Mouse (Mus musculus): Measurements from ENCODE around the gene Mum1.
A peak's percentile ranks its signal among the peaks of the same experiment; 100 is the strongest.

Mum1 gene

GRCm38 (mm10) chr10:80250573-80250972 is 24.3 kb downstream of the Mum1 start:
- DNase-seq (ENCODE audit: low read depth, low spot score) = no peak

- DNase-seq (ENCODE audit: low read depth, low spot score) = no peak
Observed at GRCm38 (mm10) chr10:80252011-80252410, 25.8 kb downstream of the Mum1 start.

- no peak for DNase-seq (ENCODE audit: low read depth, low spot score)
Observed at GRCm38 (mm10) chr10:80252493-80253274, 26.4 kb downstream of the Mum1 start.

- no peak for DNase-seq (ENCODE audit: low read depth, low spot score)
Observed at GRCm38 (mm10) chr10:80253551-80253950, 27.3 kb downstream of the Mum1 start.

GRCm38 (mm10) chr10:80254331-80255297 is 28.4 kb downstream of the Mum1 start:
- no peak for DNase-seq (ENCODE audit: low read depth, low spot score)

- no peak for DNase-seq (ENCODE audit: low read depth, low spot score)
Observed at GRCm38 (mm10) chr10:80255881-80256535, 29.8 kb downstream of the Mum1 start.

- DNase-seq (ENCODE audit: low read depth, low spot score) = no peak
Observed at GRCm38 (mm10) chr10:80257936-80258335, 31.7 kb downstream of the Mum1 start.

GRCm38 (mm10) chr10:80258752-80259462 is 32.7 kb downstream of the Mum1 start:
- DNase-seq (ENCODE audit: low read depth, low spot score) = no peak

GRCm38 (mm10) chr10:80259463-80259805 is 33.2 kb downstream of the Mum1 start:
- DNase-seq (ENCODE audit: low read depth, low spot score) = no peak

- no peak for DNase-seq (ENCODE audit: low read depth, low spot score)
Observed at GRCm38 (mm10) chr10:80259861-80260641, 33.8 kb downstream of the Mum1 start.

GRCm38 (mm10) chr10:80260642-80261584 is 34.7 kb downstream of the Mum1 start, which contains the start of the genes Gamt and Dazap1:
Gamt (minus strand) TSS chr10:80261012.
Dazap1 (plus strand) TSS chr10:80261486.
- DNase-seq (ENCODE audit: low read depth, low spot score) = peak; percentile 90

- DNase-seq (ENCODE audit: low read depth, low spot score) = peak; percentile 84
Observed at GRCm38 (mm10) chr10:80261585-80261968, 35.3 kb downstream of the Mum1 start.

- no peak for DNase-seq (ENCODE audit: low read depth, low spot score)
Observed at GRCm38 (mm10) chr10:80262169-80262568, 35.9 kb downstream of the Mum1 start.

- DNase-seq (ENCODE audit: low read depth, low spot score) = no peak
Observed at GRCm38 (mm10) chr10:80262776-80263365, 36.6 kb downstream of the Mum1 start.

- peak; percentile 97 for DNase-seq (ENCODE audit: low read depth, low spot score)
Observed at GRCm38 (mm10) chr10:80264341-80265148, 38.3 kb downstream of the Mum1 start.

- DNase-seq (ENCODE audit: low read depth, low spot score) = no peak
Observed at GRCm38 (mm10) chr10:80265149-80265486, 38.9 kb downstream of the Mum1 start.

GRCm38 (mm10) chr10:80270099-80270498 is 43.9 kb downstream of the Mum1 start:
- DNase-seq (ENCODE audit: low read depth, low spot score) = no peak

GRCm38 (mm10) chr10:80270734-80271181 is 44.5 kb downstream of the Mum1 start:
- DNase-seq (ENCODE audit: low read depth, low spot score) = no peak

Measured in c-Kit-negative CD71-positive TER-119-positive erythroid progenitor cells, embryonic 14.5 days (primary cell).